Mouse (Mus musculus) forebrain, embryonic 11.5 days (tissue): ENCODE results near the gene Cinp. TPM values are rescaled to one million over a fixed set of nuclear protein-coding genes. Genes with fewer than 3 reads are reported as not detected.

Source experiments
- ATAC-seq: fragments of 200-750 bp; cut with Nextera tagmentation; replicated peaks from 2 replicates; pipeline ENCODE4 v1.8.0; 2017; ENCODE audit warnings: moderate TSS enrichment; ENCODE audit not compliant: low FRiP score
- DNase-seq: peaks from one replicate; pipeline ENCODE4 v3.0.0-alpha.2; 2017; ENCODE audit warnings: low spot score
- H3K27ac ChIP-seq: fragments of 300-500 bp; sonication (generic); 2 replicates; pipeline ENCODE4 v1.5.1; 2014; ENCODE audit warnings: low read depth, low read length
- H3K27me3 ChIP-seq: fragments of 300-500 bp; sonication (generic); 2 replicates; pipeline ENCODE4 v1.6.1; 2014; ENCODE audit warnings: mild to moderate bottlenecking, low read length, mixed read lengths; ENCODE audit not compliant: control insufficient read depth, insufficient read depth
- H3K36me3 ChIP-seq: fragments of 300-500 bp; sonication (generic); 2 replicates; pipeline ENCODE4 v1.6.1; 2014; ENCODE audit warnings: mild to moderate bottlenecking, low read length, moderate library complexity, mixed read lengths; ENCODE audit not compliant: control insufficient read depth, insufficient read depth
- H3K4me1 ChIP-seq: fragments of 300-500 bp; sonication (generic); replicated peaks from 2 replicates; pipeline ENCODE4 v1.6.1; 2014; ENCODE audit warnings: low read length, mixed read lengths; ENCODE audit not compliant: control insufficient read depth, insufficient read depth
- H3K4me2 ChIP-seq: fragments of 300-500 bp; sonication (generic); 2 replicates; pipeline ENCODE4 v1.6.1; 2014; ENCODE audit warnings: low read depth, mild to moderate bottlenecking, low read length, moderate library complexity, mixed read lengths; ENCODE audit not compliant: severe bottlenecking
- H3K4me3 ChIP-seq: fragments of 300-500 bp; sonication (generic); 2 replicates; pipeline ENCODE4 v1.5.1; 2014; ENCODE audit warnings: low read depth, low read length
- H3K9ac ChIP-seq: fragments of 300-500 bp; sonication (generic); 2 replicates; pipeline ENCODE4 v1.6.1; 2014; ENCODE audit warnings: low read length
- H3K9me3 ChIP-seq: fragments of 300-500 bp; sonication (generic); 2 replicates; pipeline ENCODE4 v1.6.1; 2016; ENCODE audit warnings: low read length, mixed read lengths; ENCODE audit not compliant: control insufficient read depth
- WGBS: fragments of 180-500 bp; shearing (Covaris S2); extraction: QIAGEN DNeasy Blood & Tissue Kit; methylation state at CpG from one replicate; pipeline ENCODE4 v1.1.7; 2014; 5-methylcytosine and 5-hydroxymethylcytosine counted together
- polyA plus RNA-seq: library from polyadenylated mRNA; unstranded; fragments of >200 nt; fragmentation: Nextera tagmentation; extraction: Ambion mirVana; gene quantifications from 2 replicates; pipeline ENCODE4 v1.2.1, GENCODE M21; 2014

Cinp gene
- polyA plus RNA-seq, 1 experiment from 2014 or later = 92.7 TPM

GRCm38 (mm10) chr12:110854786-110855737, 33.9 kb downstream of the Cinp start:
- DNase-seq (no peak), ATAC-seq (no peak)
- no peaks in the 10 kb centered on the region for H3K36me3 ChIP-seq
- no peak overlapping the region for H3K9ac ChIP-seq
- 0 out of 2 replicates have a peak, but pooled peaks cover 5% of the 10 kb centered on the region for H3K4me1 ChIP-seq
- H3K4me2 ChIP-seq = no peak overlapping the region
- no peaks in the 10 kb centered on the region for H3K27me3 ChIP-seq
- 89% methylated on average over 32 of the region's 32 CpGs for WGBS
- H3K4me3 ChIP-seq = no peak overlapping the region
- H3K9me3 ChIP-seq = no peaks in the 10 kb centered on the region
- H3K27ac ChIP-seq = no peak overlapping the region

DNA sequence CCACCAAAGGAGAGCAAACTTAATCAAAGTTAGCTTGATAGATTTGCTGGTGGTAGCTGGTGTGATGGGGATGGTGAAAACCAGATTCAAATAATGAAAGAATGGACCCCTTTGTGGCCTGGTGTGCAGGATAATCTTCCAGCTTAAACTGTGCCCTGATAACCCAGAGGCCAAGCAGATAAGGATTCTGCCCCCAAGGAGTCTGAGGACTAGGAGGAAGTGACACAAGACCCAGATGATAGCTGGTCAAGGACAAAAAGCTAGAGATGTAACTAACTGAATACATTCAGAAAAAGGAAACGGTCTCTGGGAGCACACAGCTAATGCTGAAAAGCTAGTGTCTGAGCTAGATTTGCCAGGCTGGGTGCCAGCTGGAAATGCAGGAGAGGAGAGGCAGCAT, 37.0 kb downstream of the Cinp start:
- peaks cover 2% of the 10 kb centered on the region; the same call in 1 of the 2 replicates for H3K27me3 ChIP-seq
- WGBS = 86% methylated on average over 1 of the region's 1 CpGs
- no peak overlapping the region for H3K4me2 ChIP-seq
- H3K9ac ChIP-seq = no peak overlapping the region
- no peak overlapping the region for H3K4me3 ChIP-seq
- no peaks in the 10 kb centered on the region for H3K36me3 ChIP-seq
- H3K27ac ChIP-seq = no peak overlapping the region
- ATAC-seq (no peak), DNase-seq (no peak)
- 0 out of 2 replicates have a peak, but pooled peaks cover 8% of the 10 kb centered on the region for H3K4me1 ChIP-seq
- H3K9me3 ChIP-seq = no peaks in the 10 kb centered on the region

GRCm38 (mm10) chr12:110851414-110851813, 37.5 kb downstream of the Cinp start:
- 90% methylated on average over 12 of the region's 12 CpGs for WGBS
- ATAC-seq = no peak
- Histone ChIP-seq H3K9me3 (no peaks in the 10 kb centered on the region), H3K27ac (no peak overlapping the region), H3K4me1 (peaks cover 9% of the 10 kb centered on the region; the same call in 1 of the 2 replicates), H3K9ac (no peak overlapping the region; the same call in 1 of the 2 replicates), H3K4me2 (peak overlapping the region; percentile 79; the same call in 1 of the 2 replicates), H3K27me3 (peaks cover 3% of the 10 kb centered on the region; the same call in 1 of the 2 replicates), H3K4me3 (no peak overlapping the region), H3K36me3 (no peaks in the 10 kb centered on the region)
- no peak for DNase-seq

GRCm38 (mm10) chr12:110850929-110851256, 38.1 kb downstream of the Cinp start:
- peaks cover 8% of the 10 kb centered on the region for H3K27me3 ChIP-seq
- peak overlapping the region; percentile 86 for H3K4me3 ChIP-seq
- no peak overlapping the region for H3K27ac ChIP-seq
- H3K4me1 ChIP-seq = peaks cover 10% of the 10 kb centered on the region; the same call in 1 of the 2 replicates
- no peak for DNase-seq
- peak overlapping the region; percentile 81 for H3K9ac ChIP-seq
- WGBS = 20% methylated on average over 9 of the region's 9 CpGs
- H3K4me2 ChIP-seq = peak overlapping the region; percentile 79
- no peak for ATAC-seq
- no peaks in the 10 kb centered on the region for H3K9me3 ChIP-seq
- H3K36me3 ChIP-seq = no peaks in the 10 kb centered on the region

- no peaks in the 10 kb centered on the region for H3K36me3 ChIP-seq
- H3K9ac ChIP-seq = peak within 1 kb of the TSS; percentile 81
- peaks cover 10% of the 10 kb centered on the region; the same call in 1 of the 2 replicates for H3K4me1 ChIP-seq
- ATAC-seq = peak; percentile 83
- H3K9me3 ChIP-seq = no peaks in the 10 kb centered on the region
- peak within 1 kb of the TSS; percentile 79 for H3K4me2 ChIP-seq
- peak within 1 kb of the TSS; percentile 86 for H3K4me3 ChIP-seq
- DNase-seq = peak; percentile 91
- under 1% methylated on average over 85 of the region's 89 CpGs for WGBS
- H3K27ac ChIP-seq = no peak within 1 kb of the TSS
- peaks cover 9% of the 10 kb centered on the region for H3K27me3 ChIP-seq
Measured at GRCm38 (mm10) chr12:110850010-110850928, 38.7 kb downstream of the Cinp start, which contains the start of gene Zfp839. Gene Zfp839, plus strand, starts transcription at chr12:110850253.

DNA sequence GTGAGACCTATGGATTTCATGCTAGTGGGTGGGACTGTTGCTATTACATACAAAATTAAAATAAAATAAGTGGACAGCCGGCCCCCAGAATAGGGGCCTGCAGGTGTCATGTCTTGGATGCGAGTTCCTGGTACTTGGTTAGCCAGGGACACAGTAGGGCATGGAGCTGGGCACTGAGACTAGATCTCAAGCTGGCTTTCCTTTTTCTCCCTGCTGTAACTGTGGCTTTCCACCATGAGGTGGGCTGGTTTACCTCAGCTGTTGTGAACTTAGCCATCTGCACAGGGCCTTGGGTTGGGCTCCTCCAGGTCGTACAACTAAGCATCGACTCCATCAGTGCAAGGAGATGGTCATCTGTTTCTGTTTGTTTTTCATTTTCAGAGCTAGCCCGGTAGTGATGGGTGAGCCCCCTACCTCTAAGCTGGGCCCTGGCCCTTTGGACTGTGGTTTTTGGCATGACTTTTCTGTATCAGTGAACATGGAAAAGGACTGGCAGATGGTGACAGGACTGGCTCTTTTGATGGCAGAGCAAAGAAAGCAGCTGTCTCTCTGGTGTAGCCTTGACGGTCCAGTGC, 42.7 kb downstream of the Cinp start:
- H3K4me3 ChIP-seq = peak overlapping the region; percentile 37; the same call in 1 of the 2 replicates

DNA sequence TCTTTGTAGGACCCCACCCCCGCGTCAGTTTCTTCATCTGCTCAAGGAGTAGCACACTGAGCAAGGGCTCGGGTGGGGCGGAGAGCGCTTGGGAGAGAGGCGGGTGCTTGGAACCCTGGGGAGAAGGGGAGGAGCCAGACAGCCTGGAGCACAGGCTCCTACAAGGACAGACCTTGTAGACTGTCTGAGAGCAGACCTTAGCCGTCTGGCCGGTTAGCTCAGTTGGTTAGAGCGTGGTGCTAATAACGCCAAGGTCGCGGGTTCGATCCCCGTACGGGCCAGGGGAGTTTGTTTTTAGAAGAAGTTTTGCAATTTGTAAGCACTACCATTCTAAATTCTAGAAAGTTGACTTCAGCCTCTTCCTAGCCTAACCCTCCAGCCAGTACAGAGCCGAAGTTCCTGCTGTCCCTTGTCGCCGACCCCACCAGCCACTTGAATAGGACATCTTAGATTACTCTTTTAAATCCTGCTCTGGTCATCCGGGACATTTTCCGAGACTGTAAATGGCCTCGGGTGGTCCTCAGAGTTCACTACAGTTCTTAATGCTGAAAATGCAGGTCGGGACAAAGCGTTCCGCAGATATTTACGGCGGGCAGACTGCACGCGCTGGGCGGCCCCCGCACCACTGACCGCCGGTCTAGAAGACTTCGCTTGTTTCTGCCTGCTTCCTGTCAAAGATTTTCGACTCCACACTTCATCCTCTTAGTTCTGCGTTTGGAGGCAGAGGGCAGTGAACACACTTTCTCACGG, 43.6 kb downstream of the Cinp start:
- Histone ChIP-seq H3K9ac (peak overlapping the region; percentile 49), H3K27me3 (peaks cover 15% of the 10 kb centered on the region), H3K27ac (no peak overlapping the region), H3K36me3 (no peaks in the 10 kb centered on the region), H3K4me3 (peak overlapping the region; percentile 37), H3K9me3 (no peaks in the 10 kb centered on the region), H3K4me1 (peaks cover 5% of the 10 kb centered on the region; the same call in 1 of the 2 replicates), H3K4me2 (peak overlapping the region; percentile 44)
- DNase-seq = peak; percentile 95
- peak; percentile 75 for ATAC-seq
- WGBS = under 1% methylated on average over 36 of the region's 36 CpGs

More for the DNA sequence above, 42.7 kb downstream of the Cinp start:
- WGBS = 71% methylated on average over 6 of the region's 6 CpGs
- Histone ChIP-seq H3K27me3 (peaks cover 15% of the 10 kb centered on the region), H3K4me2 (peak overlapping the region; percentile 44), H3K36me3 (no peaks in the 10 kb centered on the region), H3K9me3 (no peaks in the 10 kb centered on the region), H3K4me1 (peaks cover 10% of the 10 kb centered on the region; the same call in 1 of the 2 replicates), H3K9ac (no peak overlapping the region), H3K27ac (no peak overlapping the region)
- DNase-seq (no peak), ATAC-seq (no peak)
